Mouse (Mus musculus) splenic B cell, adult 2 months (primary cell): ENCODE results near the gene Ssbp3.

Source experiments
- DNase-seq: peaks from one replicate; pipeline ENCODE4 v3.0.0-alpha.2; 2011; ENCODE audit warnings: low read depth, low spot score
- H3K27me3 ChIP-seq: 2 replicates; pipeline ENCODE4 v1.6.1; 2012; ENCODE audit warnings: mild to moderate bottlenecking, low read length, moderate library complexity, mixed read lengths; ENCODE audit not compliant: control insufficient read depth, poor library complexity, insufficient read depth, severe bottlenecking
- H3K36me3 ChIP-seq: 2 replicates; pipeline ENCODE4 v1.6.1; 2012; ENCODE audit warnings: mild to moderate bottlenecking, low read length, moderate library complexity, mixed read lengths; ENCODE audit not compliant: control insufficient read depth, poor library complexity, insufficient read depth, severe bottlenecking

Gene Ssbp3

GRCm38 (mm10) chr4:107006229-107006628, 95.7 kb downstream of the Ssbp3 start:
- DNase-seq = no peak
- no peaks in the 10 kb centered on the region for H3K36me3 ChIP-seq
- H3K27me3 ChIP-seq = no peaks in the 10 kb centered on the region

- DNase-seq = no peak
- Histone ChIP-seq H3K27me3 (no peaks in the 10 kb centered on the region), H3K36me3 (no peaks in the 10 kb centered on the region)
Observed at GRCm38 (mm10) chr4:107006807-107007206, 96.3 kb downstream of the Ssbp3 start.

DNA sequence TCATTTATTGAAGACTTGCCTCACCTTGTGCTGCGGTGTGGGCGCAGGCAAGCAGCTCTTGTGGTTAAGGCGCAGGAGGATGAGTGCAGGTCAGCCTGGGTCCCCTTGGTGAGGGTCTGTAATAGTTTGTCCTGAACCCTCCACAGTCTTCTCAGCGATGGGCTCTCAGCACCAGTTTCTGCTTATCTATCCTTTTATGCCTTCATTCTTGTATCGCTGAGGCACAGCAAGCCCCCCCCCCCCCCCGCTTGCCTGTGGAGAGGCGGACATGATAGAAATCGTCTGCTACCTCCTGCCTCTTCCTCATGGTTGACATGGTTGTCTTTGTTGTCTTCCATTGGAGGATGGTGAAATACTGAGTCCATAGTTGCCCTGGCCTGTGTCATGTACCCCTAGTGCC, 96.9 kb downstream of the Ssbp3 start:
- DNase-seq = no peak
- no peaks in the 10 kb centered on the region for H3K36me3 ChIP-seq

GRCm38 (mm10) chr4:107008161-107008560, 97.7 kb downstream of the Ssbp3 start:
- H3K27me3 ChIP-seq = no peaks in the 10 kb centered on the region
- no peak for DNase-seq
- no peaks in the 10 kb centered on the region for H3K36me3 ChIP-seq

More for the DNA sequence above, 96.9 kb downstream of the Ssbp3 start:
- no peaks in the 10 kb centered on the region for H3K27me3 ChIP-seq

DNA sequence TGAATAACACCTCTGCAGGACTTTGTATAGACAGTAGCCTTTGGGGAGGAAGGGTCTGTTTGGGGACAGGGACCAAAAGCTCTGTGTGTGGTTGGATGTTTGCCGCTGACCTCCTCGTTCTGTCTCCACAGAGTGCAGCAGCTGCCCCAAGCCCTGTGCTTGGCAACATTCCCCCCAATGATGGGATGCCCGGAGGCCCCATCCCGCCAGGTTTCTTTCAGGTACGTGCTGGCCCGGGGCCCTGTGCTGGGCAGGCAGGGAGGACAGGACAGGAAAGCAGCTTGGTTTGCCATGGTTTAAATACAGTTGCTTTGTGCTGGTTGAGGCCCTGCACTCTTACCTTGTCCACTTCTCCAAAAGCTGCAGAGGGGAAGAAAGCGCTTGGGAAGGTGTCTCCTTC, 99.0 kb downstream of the Ssbp3 start:
- Histone ChIP-seq H3K27me3 (no peaks in the 10 kb centered on the region), H3K36me3 (no peaks in the 10 kb centered on the region)
- no peak for DNase-seq

GRCm38 (mm10) chr4:107011325-107012004, 101.0 kb downstream of the Ssbp3 start:
- DNase-seq = no peak
- H3K36me3 ChIP-seq = no peaks in the 10 kb centered on the region
- no peaks in the 10 kb centered on the region for H3K27me3 ChIP-seq

DNA sequence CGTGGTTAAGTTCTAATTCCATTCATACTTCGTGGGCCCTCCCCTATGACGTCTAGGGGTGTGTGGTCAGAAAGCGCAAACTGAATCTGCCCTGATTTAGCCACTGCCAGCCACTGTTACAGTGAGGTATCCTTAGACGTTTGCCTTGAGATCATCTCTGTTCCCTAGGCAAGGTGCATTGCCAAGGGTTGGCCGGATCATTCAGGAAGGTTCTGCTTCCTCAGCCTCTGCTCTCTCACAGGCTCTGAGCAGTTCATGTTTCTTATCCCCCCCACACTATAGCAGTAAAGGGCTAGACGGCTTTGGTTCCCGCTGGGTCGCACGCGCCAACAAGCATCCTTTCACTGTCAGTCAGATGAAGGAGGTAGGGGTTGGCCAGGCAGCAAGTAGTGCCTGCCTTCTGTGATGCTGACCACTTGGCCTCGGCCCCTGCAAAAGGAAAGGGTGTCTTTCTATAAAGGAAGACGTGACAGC, 101.5 kb downstream of the Ssbp3 start:
- Histone ChIP-seq H3K27me3 (no peaks in the 10 kb centered on the region), H3K36me3 (no peaks in the 10 kb centered on the region)
- DNase-seq = no peak

GRCm38 (mm10) chr4:107012574-107012973, 102.1 kb downstream of the Ssbp3 start:
- H3K27me3 ChIP-seq = no peaks in the 10 kb centered on the region
- no peak for DNase-seq
- H3K36me3 ChIP-seq = no peaks in the 10 kb centered on the region

DNA sequence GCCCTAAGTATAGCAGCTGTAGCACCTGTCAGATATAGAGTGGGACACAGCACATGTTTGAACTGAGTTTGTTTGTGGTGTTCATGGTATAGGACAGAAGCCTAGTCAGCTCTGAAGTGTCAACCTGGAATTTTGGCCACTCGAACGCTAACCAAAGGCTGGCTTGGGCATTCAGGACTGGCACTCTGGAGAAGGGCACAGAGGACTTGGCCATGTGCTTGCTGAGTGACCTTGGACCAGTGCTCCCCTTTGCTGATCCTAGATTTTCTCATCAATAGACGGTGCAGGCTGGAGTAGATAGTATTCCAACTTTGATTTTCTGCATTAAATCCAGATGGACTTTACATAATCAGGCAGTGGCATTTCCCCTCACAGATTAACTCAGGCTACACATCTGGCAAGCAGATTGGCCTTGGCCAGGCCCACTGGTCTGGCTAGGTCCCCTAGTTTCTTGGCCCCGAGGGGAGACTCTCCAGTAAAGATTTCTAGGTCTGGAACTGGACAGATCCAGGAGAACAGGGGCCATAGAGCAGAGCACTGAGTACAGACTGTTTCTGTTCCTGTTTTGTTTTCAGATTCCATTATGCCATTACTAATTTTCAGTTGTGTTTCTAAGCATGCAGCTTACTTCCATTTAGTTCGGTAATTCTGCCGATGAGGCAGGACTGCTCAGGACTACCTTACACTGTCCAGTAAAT, 102.8 kb downstream of the Ssbp3 start:
- no peaks in the 10 kb centered on the region for H3K36me3 ChIP-seq
- H3K27me3 ChIP-seq = no peaks in the 10 kb centered on the region
- no peak for DNase-seq

- H3K36me3 ChIP-seq = no peaks in the 10 kb centered on the region
- DNase-seq = no peak
- H3K27me3 ChIP-seq = no peaks in the 10 kb centered on the region
Observed at GRCm38 (mm10) chr4:107013817-107014260, 103.3 kb downstream of the Ssbp3 start.

DNA sequence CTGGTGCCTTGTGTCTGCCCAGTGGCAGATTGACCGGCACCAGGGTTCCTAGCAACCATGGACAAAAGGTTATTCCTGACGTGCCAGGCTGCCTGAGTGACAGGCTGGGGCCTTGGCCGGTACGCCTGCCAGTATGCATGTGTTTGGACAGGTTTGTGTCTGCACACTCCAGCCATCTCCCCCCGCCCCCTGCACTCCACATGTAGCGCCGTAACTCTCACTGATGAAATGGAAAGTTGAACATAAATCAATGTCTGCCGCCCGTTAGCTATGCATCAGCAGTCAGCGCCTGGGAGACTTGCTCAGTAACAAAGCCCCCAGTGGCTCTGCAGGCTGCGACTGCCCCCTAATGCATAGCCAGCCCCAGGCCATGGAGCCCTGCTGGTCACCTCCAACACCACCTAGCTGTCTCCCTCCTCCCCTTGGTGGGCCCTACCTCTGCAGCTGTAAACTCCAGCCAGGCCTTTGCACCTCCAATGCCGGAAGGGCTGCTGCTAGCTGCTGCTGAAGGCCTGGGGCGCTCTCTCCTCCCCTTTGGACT, 105.5 kb downstream of the Ssbp3 start:
- H3K36me3 ChIP-seq = no peaks in the 10 kb centered on the region
- DNase-seq = no peak
- no peaks in the 10 kb centered on the region for H3K27me3 ChIP-seq

DNA sequence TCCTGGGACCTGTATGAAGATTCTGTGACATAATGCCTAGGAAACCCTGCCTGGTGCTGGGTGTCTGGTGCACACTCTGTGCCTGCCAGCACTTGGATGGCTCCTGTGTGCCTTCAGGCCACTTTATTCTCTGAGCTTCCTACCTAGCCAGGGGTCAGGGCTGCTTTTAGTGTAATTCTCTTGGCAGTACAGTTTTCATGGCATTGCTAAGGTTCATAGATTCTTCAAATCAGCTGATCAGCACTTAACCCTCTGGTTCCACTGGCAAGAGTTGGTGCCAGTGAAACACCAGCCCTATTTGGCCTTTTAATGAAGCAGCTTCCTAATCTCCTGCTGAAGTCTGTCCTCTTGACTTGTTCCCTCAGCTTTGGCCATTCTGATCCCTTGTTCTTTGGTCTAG, 106.8 kb downstream of the Ssbp3 start:
- Histone ChIP-seq H3K36me3 (no peaks in the 10 kb centered on the region), H3K27me3 (no peaks in the 10 kb centered on the region)
- no peak for DNase-seq

- no peaks in the 10 kb centered on the region for H3K27me3 ChIP-seq
- no peak for DNase-seq
- H3K36me3 ChIP-seq = no peaks in the 10 kb centered on the region
Observed at GRCm38 (mm10) chr4:107018521-107018920, 108.0 kb downstream of the Ssbp3 start.

- no peaks in the 10 kb centered on the region for H3K36me3 ChIP-seq
- H3K27me3 ChIP-seq = no peaks in the 10 kb centered on the region
- no peak for DNase-seq
Observed at GRCm38 (mm10) chr4:107019027-107019426, 108.5 kb downstream of the Ssbp3 start.

- no peak for DNase-seq
- Histone ChIP-seq H3K27me3 (no peaks in the 10 kb centered on the region), H3K36me3 (no peaks in the 10 kb centered on the region)
Observed at GRCm38 (mm10) chr4:107020287-107021000, 109.9 kb downstream of the Ssbp3 start.
